Mouse (Mus musculus) hindbrain, embryonic 14.5 days (tissue): ENCODE measurements at regions not wholly inside any gene's neighbourhood (a gene's known extent, or its start where the extent isn't known, plus 50 kb on each side); places are given as distances from the start of the nearest gene placed in this dataset. TPM values are rescaled to one million over a fixed set of nuclear protein-coding genes. Genes with fewer than 3 reads are reported as not detected.

Source experiments
- microRNA-seq: library from miRNA; unstranded; fragments of <30 nt; microRNA quantifications from one replicate; pipeline ENCODE4, GENCODE M21; 2016

Small RNA genes lying in the stretch of these regions (microRNA-seq; reads per million reads assigned to microRNA genes)
- gene Gm26190: not detected
